Mouse (Mus musculus) yolk sac, embryonic 10.5 days (tissue): ENCODE measurements around the gene Taar7b.

Source experiments
- DNase-seq: peaks from one replicate; pipeline ENCODE4 v3.0.0-alpha.2; 2017; ENCODE audit warnings: low spot score

Taar7b gene

DNA sequence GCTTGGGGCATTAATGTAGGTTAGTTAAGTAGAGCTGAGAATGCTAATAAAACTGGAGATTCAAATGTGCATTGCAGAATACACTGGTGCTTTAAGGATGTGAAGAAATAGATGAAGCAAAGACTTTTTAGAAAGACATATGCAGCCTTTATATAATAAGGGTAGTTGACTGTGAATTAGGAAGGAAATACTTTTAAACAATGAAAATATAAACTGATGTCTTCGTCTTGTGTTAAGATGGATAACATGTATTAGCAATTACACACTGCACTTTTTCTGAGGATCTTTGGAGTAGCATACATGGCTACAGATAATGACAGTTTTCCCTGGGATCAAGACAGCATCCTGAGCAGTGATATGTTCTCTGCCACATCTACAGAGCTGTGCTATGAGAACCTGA is at the start of gene Taar7b:
Gene Taar7b (plus strand): TSS at position 301 of the 400 bp plus-strand sequence.
- no peak for DNase-seq

- DNase-seq, result no peak
Measured at GRCm38 (mm10) chr10:23951714-23952113, 48.0 kb upstream of the Taar7b start.

DNA sequence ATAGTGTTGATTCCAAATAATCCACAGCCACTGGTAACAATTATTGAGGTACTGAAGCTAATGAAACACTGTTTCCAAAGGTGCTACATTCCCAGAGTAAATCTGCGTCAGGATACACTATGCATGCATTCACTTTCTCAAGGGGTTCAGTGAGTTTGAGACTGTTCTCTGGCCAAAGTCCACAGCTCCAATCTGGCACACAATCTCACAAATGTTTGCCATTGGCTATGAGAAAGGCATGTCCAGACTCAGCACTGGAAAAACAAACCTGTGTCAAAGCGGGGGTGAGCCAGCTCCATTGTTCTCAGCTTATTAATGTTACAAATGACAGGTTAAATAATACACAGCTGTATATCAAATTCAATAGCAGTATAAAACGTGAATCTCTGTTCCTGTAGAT is 40.7 kb upstream of the Taar7b start:
- DNase-seq, result peak; percentile 32

DNA sequence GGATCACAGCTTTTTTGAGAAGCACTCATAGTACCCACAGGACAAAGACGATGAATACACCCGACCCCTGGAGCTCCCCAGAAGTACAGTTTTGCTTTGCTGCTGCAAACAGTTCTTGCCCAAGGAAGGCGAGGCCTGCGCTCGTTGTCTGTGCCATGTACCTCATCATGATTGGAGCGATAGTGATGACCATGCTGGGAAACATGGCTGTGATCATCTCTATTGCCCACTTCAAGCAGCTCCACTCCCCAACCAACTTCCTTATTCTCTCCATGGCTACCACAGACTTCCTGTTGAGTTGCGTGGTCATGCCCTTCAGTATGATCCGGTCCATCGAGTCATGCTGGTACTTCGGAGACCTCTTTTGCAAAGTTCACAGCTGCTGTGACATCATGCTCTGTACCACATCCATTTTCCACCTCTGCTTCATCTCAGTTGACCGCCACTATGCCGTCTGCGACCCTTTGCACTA is 39.3 kb upstream of the Taar7b start, which contains the start of gene Taar4:
Gene Taar4 (plus strand): TSS at position 51 of the 472 bp plus-strand sequence.
- no peak for DNase-seq

- DNase-seq, result no peak
Measured at GRCm38 (mm10) chr10:23963444-23963843, 36.3 kb upstream of the Taar7b start.

DNA sequence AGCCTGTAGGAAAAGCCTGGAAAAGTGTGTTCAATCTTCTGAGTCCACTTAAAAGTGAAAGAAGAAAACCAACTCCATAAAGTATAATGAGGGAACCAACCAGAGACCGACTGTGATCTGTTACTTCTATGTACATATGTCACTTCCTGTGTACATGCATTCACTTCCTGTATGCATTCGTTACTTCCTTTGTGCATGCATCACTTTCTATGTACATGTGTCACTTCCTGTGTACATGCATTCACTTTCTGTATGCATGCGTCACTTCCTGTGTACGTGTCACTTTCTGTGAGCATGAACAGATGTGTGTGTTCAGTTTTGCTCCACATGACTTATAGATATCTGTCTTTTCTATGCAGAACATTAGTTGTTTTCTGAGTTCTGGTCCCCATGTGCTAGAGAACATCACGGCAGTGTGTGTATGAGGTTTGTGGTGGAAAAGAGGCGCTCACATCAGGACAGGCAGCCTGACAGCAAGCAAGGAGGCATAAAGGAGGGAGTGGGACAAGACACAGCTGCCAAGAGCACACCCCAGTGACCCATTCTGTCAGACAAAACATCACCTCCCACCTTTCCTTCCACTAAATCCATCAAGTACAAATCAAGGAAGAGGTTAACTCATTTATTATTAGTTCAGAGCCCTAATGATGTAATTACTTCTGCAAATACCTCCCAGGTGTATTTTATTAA is 34.7 kb upstream of the Taar7b start:
- DNase-seq, result no peak

- DNase-seq, result no peak
Measured at GRCm38 (mm10) chr10:23970656-23971165, 29.0 kb upstream of the Taar7b start, which contains the start of gene Taar5. Taar5 (plus strand) TSS chr10:23970706.

- no peak for DNase-seq
Measured at GRCm38 (mm10) chr10:23971256-23971655, 28.5 kb upstream of the Taar7b start.

- no peak for DNase-seq
Measured at GRCm38 (mm10) chr10:23977958-23978357, 21.8 kb upstream of the Taar7b start.

DNA sequence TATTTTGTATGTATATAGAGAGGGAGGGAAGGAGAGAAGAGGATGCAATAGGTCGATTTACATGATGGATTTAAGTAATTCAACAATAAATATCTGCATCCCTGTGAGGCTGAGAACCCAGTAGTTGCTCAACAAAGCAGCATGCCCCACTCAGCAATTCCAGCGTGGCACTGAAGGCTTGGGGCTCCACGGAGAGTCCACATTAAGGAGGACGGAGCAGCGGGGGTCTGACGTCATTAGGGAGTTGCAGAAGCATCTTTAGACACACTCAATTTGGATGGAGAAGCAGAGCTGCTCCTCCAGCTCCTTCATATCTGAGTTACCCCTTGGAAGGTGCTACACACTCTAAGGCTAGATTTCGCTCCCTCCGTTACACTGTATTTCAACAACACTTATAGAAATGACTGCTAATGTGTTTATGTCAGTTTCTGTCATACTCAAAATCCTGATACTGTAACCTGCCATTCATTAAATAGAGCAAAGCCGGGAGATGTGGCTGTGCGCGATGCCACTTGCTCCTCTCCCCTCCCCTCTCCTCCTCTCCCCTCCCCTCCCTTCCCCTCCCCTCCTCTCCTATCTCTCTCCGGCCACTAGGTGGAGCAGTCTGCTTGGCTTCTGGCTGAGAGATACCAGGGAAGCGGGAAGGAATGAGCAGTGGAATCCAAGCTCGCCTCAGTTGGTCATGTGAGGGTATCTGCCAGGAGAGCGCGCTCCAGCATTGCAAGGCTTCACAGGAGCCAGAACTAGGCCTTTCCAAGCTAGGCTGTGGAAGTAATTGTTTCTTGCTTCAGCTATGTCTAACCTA is 20.6 kb upstream of the Taar7b start:
- DNase-seq, result peak; percentile 82

- DNase-seq, result no peak
Measured at GRCm38 (mm10) chr10:23985546-23985945, 14.2 kb upstream of the Taar7b start, which contains the start of gene Taar6. Taar6 (minus strand) TSS chr10:23985646.

DNA sequence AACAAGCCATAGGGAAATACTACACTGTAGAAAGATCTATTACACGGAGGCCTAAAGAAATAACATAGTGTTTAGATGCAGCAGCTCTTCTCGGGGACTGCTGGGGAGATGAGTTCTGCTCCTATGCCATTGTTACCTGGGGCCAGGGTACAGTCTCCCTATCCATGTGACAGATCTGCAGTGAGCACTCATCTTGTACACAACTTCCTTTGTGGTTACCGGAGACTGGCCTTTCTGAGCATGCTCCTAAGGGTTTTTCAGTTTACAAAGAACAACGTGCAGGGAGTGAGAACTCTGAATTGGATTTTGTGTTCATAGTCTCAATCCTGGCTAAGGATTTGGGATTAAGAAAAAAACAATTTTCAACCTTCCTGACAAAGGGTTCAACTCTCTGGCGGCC is 13.3 kb upstream of the Taar7b start:
- no peak for DNase-seq

GRCm38 (mm10) chr10:23993381-23993780 is 6.4 kb upstream of the Taar7b start, which contains the start of gene Taar7a:
Taar7a (minus strand) TSS chr10:23993481.
- no peak for DNase-seq

DNA sequence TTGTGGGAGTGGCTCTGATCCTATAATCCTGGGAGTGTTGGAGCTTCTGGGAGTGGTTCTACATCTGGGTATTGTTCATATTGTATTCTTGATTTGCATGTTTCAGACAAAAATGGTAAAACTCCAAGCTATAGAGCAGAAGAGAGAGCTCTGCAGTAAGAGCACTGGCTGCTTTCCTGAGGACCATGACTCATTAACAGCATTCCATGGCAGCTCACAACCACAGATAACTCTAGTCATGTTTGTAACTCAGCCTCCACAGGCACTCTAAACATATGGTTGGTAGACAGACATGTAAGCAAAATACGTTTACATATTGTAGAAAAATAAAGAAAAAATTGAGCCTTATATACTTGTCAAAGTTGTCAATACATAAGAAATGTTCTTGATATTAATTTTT is 6.7 kb downstream of the Taar7b start:
- DNase-seq, result no peak

GRCm38 (mm10) chr10:24007034-24007433 is 7.3 kb downstream of the Taar7b start:
- DNase-seq, result no peak

GRCm38 (mm10) chr10:24008143-24008542 is 8.4 kb downstream of the Taar7b start:
- no peak for DNase-seq

DNA sequence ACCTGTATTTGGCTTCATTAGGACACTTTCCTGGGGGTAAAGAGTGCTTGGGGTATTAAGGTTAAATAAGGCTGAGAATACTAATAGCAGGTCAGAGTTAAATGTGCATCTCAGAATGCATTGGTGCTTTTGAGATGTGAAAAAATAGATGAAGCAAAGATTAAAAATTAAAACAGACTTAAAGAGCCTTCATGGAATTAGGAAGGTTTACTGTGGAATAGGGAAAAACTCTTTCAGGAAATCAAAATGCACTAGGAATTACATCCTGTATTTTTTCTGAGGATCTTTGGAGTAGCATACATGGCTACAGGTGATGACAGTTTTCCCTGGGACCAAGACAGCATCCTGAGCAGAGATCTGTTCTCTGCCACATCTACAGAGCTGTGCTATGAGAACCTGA is 27.2 kb downstream of the Taar7b start, which contains the start of gene Taar7d:
Gene Taar7d (plus strand): TSS at position 301 of the 400 bp plus-strand sequence.
- DNase-seq, result no peak

DNA sequence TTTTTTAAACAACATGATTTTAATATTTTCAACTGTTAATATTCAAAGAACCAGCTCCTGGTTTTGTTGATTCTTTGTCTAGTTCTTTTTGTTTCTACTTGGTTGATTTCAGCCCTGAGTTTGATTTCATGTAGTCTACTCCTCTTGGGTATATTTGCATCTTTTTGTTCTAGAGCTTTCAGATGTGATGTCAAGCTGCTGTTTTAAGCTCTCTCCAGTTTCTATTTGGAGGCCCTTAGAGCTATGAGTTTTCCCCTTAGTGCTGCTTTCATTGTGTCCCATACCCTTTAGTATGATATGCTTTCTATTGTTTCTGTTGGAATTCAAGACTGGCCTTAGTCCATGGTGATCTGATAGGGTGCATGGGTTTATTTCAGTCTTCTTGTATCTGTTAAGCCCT is 31.6 kb downstream of the Taar7b start:
- DNase-seq, result no peak

DNA sequence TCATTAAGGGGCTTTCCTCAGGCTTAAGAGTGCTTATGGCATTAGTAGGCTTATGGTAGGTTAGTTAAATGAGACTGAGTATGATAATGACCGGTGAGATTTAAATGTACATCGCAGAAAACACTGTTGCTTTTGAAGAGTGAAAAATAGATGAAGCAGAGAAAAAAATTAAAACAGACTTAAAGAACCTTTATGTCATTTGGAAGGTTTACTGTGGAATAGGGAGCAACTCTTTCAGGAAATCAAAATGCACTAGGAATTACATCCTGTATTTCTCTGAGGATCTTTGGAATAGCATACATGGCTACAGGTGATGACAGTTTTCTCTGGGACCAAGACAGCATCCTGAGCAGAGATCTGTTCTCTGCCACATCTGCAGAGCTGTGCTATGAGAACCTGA is 37.6 kb downstream of the Taar7b start, which contains the start of gene Taar7e:
Gene Taar7e (plus strand): TSS at position 301 of the 400 bp plus-strand sequence.
- DNase-seq, result no peak

DNA sequence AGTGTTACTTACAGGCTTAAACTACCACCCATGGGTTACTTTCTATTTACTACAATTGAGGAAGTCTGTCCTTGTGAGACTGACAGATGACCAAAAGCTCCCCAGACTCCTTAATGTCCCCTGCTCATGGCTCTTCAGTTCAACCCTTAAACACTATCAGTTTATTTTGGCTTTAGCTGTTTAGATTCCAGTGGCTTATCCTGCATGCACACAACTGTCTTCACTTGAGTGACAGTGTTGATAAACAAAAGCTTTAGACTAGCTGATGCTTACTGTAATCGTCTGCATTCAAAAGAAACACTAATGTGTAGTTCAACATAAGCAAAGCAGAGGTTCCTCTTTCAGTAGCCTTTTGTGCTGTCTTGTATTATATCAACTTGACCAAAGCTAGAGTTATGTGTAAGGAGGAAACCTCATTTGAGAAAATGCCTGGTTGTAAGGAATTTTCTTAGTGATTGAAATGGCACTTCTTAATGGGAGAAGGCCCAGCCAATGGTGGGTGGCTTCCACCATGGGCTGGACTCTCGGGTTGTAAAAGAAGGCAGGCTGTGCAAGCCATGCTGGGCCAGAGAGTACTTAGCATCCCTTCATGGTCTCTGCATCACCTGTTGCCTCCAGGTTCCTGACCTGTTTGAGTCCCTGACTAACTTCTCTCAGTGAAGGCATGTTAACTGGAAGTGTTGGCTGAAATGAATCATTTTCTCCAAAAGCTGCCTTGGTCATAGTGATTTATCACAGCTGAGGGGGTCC is 40.6 kb downstream of the Taar7b start:
- no peak for DNase-seq

DNA sequence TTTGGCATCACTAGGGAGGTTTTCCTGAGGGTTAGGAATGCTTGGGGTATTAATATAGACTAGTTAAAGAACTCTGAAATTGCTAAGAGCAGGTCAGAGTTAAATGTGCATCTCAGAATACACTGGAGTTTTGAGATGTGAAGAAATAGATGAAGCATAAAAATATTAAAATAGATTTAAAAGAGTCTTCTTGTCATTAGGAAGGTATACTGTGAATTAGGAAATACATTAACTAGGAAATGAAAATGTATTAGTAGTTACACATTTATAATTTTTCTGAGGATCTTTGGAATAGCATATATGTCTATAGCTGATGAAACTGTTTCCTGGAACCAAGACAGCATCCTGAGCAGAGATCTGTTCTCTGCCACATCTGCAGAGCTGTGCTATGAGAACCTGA is 49.5 kb downstream of the Taar7b start, which contains the start of gene Taar7f:
Gene Taar7f (plus strand): TSS at position 301 of the 400 bp plus-strand sequence.
- no peak for DNase-seq
